Mouse (Mus musculus) heart, embryonic 11.5 days (tissue): ENCODE measurements around the gene Fance. TPM values are rescaled to one million over a fixed set of nuclear protein-coding genes. Genes with fewer than 3 reads are reported as not detected.

Source experiments
- ATAC-seq: fragments of 200-750 bp; cut with Nextera tagmentation; replicated peaks from 2 replicates; pipeline ENCODE4 v1.8.0; 2017; ENCODE audit warnings: moderate library complexity; ENCODE audit not compliant: insufficient number of reproducible peaks, low FRiP score, low TSS enrichment
- H3K27ac ChIP-seq: fragments of 300-500 bp; sonication (generic); 2 replicates; pipeline ENCODE4 v1.5.1; 2014; ENCODE audit warnings: mild to moderate bottlenecking, low read depth, low read length
- H3K27me3 ChIP-seq: fragments of 300-500 bp; sonication (generic); 2 replicates; pipeline ENCODE4 v1.6.1; 2014; ENCODE audit warnings: mild to moderate bottlenecking, low read length, mixed read lengths; ENCODE audit not compliant: control insufficient read depth, insufficient read depth
- H3K36me3 ChIP-seq: fragments of 300-500 bp; sonication (generic); 2 replicates; pipeline ENCODE4 v1.6.1; 2014; ENCODE audit warnings: mild to moderate bottlenecking, low read length, moderate library complexity, mixed read lengths; ENCODE audit not compliant: control insufficient read depth, insufficient read depth
- H3K4me1 ChIP-seq: fragments of 300-500 bp; sonication (generic); 2 replicates; pipeline ENCODE4 v1.6.1; 2014; ENCODE audit warnings: low read length; ENCODE audit not compliant: control insufficient read depth, insufficient read depth
- H3K4me2 ChIP-seq: fragments of 300-500 bp; sonication (generic); 2 replicates; pipeline ENCODE4 v1.6.1; 2014; ENCODE audit warnings: mild to moderate bottlenecking, moderate library complexity
- H3K4me3 ChIP-seq: fragments of 300-500 bp; sonication (generic); 2 replicates; pipeline ENCODE4 v1.5.1; 2014; ENCODE audit warnings: low read depth, low read length
- H3K9ac ChIP-seq: fragments of 300-500 bp; sonication (generic); 2 replicates; pipeline ENCODE4 v1.6.1; 2014; ENCODE audit warnings: mild to moderate bottlenecking, low read depth, low read length, moderate library complexity
- H3K9me3 ChIP-seq: fragments of 300-500 bp; sonication (generic); replicated peaks from 2 replicates; pipeline ENCODE4 v1.6.1; 2016; ENCODE audit warnings: low read length; ENCODE audit not compliant: control insufficient read depth
- WGBS: fragments of 180-500 bp; shearing (Covaris S2); extraction: QIAGEN DNeasy Blood & Tissue Kit; methylation state at CpG from one replicate; pipeline ENCODE4 v1.1.7; 2014; ENCODE audit not compliant: insufficient replicate concordance; 5-methylcytosine and 5-hydroxymethylcytosine counted together
- polyA plus RNA-seq: library from polyadenylated mRNA; unstranded; fragments of >200 nt; fragmentation: Nextera tagmentation; extraction: Ambion mirVana; gene quantifications from 2 replicates; pipeline ENCODE4 v1.2.1, GENCODE M21; 2014

Fance gene
- polyA plus RNA-seq, 1 experiment from 2014 or later: 15.3 TPM

- Histone ChIP-seq H3K27ac (no peak overlapping the region), H3K36me3 (no peaks in the 10 kb centered on the region), H3K4me3 (no peak overlapping the region), H3K4me1 (peaks cover 30% of the 10 kb centered on the region), H3K4me2 (no peak overlapping the region), H3K27me3 (no peaks in the 10 kb centered on the region), H3K9me3 (no peaks in the 10 kb centered on the region), H3K9ac (no peak overlapping the region)
- WGBS: 74% methylated on average over 10 of the region's 10 CpGs
- no peak for ATAC-seq
These were observed 35.6 kb upstream of the Fance start for GRCm38 (mm10) chr17:28277721-28278120.

GRCm38 (mm10) chr17:28278156-28278555 is 35.2 kb upstream of the Fance start:
- Histone ChIP-seq H3K4me2 (no peak overlapping the region), H3K9me3 (no peaks in the 10 kb centered on the region), H3K36me3 (no peaks in the 10 kb centered on the region), H3K4me1 (peaks cover 25% of the 10 kb centered on the region), H3K27ac (no peak overlapping the region), H3K4me3 (no peak overlapping the region), H3K27me3 (no peaks in the 10 kb centered on the region), H3K9ac (no peak overlapping the region)
- 79% methylated on average over 3 of the region's 3 CpGs for WGBS
- ATAC-seq: no peak

- WGBS: 56% methylated on average over 4 of the region's 4 CpGs
- H3K27ac ChIP-seq: no peak overlapping the region
- no peaks in the 10 kb centered on the region for H3K9me3 ChIP-seq
- no peak overlapping the region for H3K4me2 ChIP-seq
- ATAC-seq: no peak
- H3K9ac ChIP-seq: no peak overlapping the region
- no peaks in the 10 kb centered on the region for H3K27me3 ChIP-seq
- H3K4me3 ChIP-seq: no peak overlapping the region
- no peaks in the 10 kb centered on the region for H3K36me3 ChIP-seq
- H3K4me1 ChIP-seq: peaks cover 24% of the 10 kb centered on the region
These were observed 34.1 kb upstream of the Fance start for GRCm38 (mm10) chr17:28279236-28279635.

- H3K4me1 ChIP-seq: peaks cover 24% of the 10 kb centered on the region
- H3K27ac ChIP-seq: no peak overlapping the region
- H3K9me3 ChIP-seq: no peaks in the 10 kb centered on the region
- no peaks in the 10 kb centered on the region for H3K27me3 ChIP-seq
- no peak overlapping the region for H3K4me3 ChIP-seq
- no peak overlapping the region for H3K9ac ChIP-seq
- 56% methylated on average over 15 of the region's 15 CpGs for WGBS
- H3K36me3 ChIP-seq: no peaks in the 10 kb centered on the region
- no peak overlapping the region for H3K4me2 ChIP-seq
- peak; percentile 40 for ATAC-seq
These were observed 33.4 kb upstream of the Fance start for GRCm38 (mm10) chr17:28279780-28280422.

GRCm38 (mm10) chr17:28280423-28280800 is 32.9 kb upstream of the Fance start:
- Histone ChIP-seq H3K4me1 (peaks cover 24% of the 10 kb centered on the region), H3K4me2 (no peak overlapping the region), H3K4me3 (no peak overlapping the region), H3K27me3 (no peaks in the 10 kb centered on the region), H3K9ac (no peak overlapping the region), H3K9me3 (no peaks in the 10 kb centered on the region), H3K27ac (no peak overlapping the region), H3K36me3 (no peaks in the 10 kb centered on the region)
- no peak for ATAC-seq
- WGBS: 67% methylated on average over 7 of the region's 7 CpGs

- Histone ChIP-seq H3K4me2 (no peak overlapping the region), H3K36me3 (no peaks in the 10 kb centered on the region), H3K27ac (no peak overlapping the region), H3K9ac (no peak overlapping the region), H3K9me3 (no peaks in the 10 kb centered on the region), H3K27me3 (no peaks in the 10 kb centered on the region), H3K4me1 (peaks cover 26% of the 10 kb centered on the region), H3K4me3 (no peak overlapping the region)
- 49% methylated on average over 5 of the region's 5 CpGs for WGBS
- no peak for ATAC-seq
These were observed 32.4 kb upstream of the Fance start for GRCm38 (mm10) chr17:28280831-28281377.

GRCm38 (mm10) chr17:28281866-28282441 is 31.4 kb upstream of the Fance start:
- no peaks in the 10 kb centered on the region for H3K9me3 ChIP-seq
- no peak overlapping the region for H3K4me3 ChIP-seq
- H3K27ac ChIP-seq: no peak overlapping the region
- H3K4me2 ChIP-seq: no peak overlapping the region
- 90% methylated on average over 7 of the region's 7 CpGs for WGBS
- no peaks in the 10 kb centered on the region for H3K27me3 ChIP-seq
- H3K36me3 ChIP-seq: no peaks in the 10 kb centered on the region
- H3K9ac ChIP-seq: no peak overlapping the region
- peaks cover 30% of the 10 kb centered on the region for H3K4me1 ChIP-seq
- ATAC-seq: no peak

- ATAC-seq: no peak
- Histone ChIP-seq H3K4me2 (no peak overlapping the region), H3K9me3 (no peaks in the 10 kb centered on the region), H3K9ac (no peak overlapping the region), H3K27ac (no peak overlapping the region), H3K4me1 (peaks cover 37% of the 10 kb centered on the region), H3K36me3 (no peaks in the 10 kb centered on the region; the same call in 1 of the 2 replicates), H3K27me3 (no peaks in the 10 kb centered on the region), H3K4me3 (no peak overlapping the region)
- 87% methylated on average over 10 of the region's 10 CpGs for WGBS
These were observed 30.1 kb upstream of the Fance start for GRCm38 (mm10) chr17:28283199-28283598.

- H3K36me3 ChIP-seq: no peaks in the 10 kb centered on the region; the same call in 1 of the 2 replicates
- ATAC-seq: no peak
- 80% methylated on average over 10 of the region's 10 CpGs for WGBS
These were observed 27.2 kb upstream of the Fance start for GRCm38 (mm10) chr17:28286133-28286532.

More at GRCm38 (mm10) chr17:28286133-28286532, 27.2 kb upstream of the Fance start:
- Histone ChIP-seq H3K4me3 (no peak overlapping the region), H3K27me3 (no peaks in the 10 kb centered on the region), H3K4me1 (peaks cover 15% of the 10 kb centered on the region), H3K4me2 (no peak overlapping the region), H3K9me3 (no peaks in the 10 kb centered on the region), H3K27ac (no peak overlapping the region), H3K9ac (no peak overlapping the region)
